Mouse (Mus musculus) cerebellum, postnatal 4 days (tissue): ENCODE measurements around the gene Unc5a.
A peak's percentile ranks its signal among the peaks of the same experiment; 100 is the strongest.

Experiments
- DNase-seq, 2 experiments: peaks; one replicate each; pipeline ENCODE4 v3.0.0; 2022; ENCODE audit warnings: low spot score in 2 of 2, mixed read lengths in 1 of 2

Unc5a gene

DNA sequence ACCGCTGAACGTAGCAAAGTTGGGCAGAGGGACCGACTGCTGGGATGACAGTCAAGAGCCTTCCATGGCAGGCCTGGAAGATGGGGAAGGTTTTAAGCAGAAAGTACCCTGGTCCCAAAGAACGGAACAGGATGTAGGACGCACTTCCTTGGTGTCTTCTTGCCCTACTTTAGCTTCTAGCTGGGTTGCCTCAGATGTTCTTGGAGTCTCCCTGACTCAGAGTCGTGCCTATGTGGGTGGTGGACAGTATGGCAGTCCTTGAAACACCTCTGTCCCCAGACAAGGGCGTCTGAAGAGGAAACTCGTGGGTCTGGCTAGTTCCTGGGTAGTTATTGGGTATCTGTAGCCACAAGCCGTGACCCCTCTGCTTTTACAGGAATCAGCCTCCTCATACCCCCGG, 52.9 kb downstream of the Unc5a start:
- DNase-seq = no peak

- DNase-seq = no peak
Measured at GRCm38 (mm10) chr13:55004646-55005045, 55.4 kb downstream of the Unc5a start.

GRCm38 (mm10) chr13:55005691-55006414, 56.6 kb downstream of the Unc5a start:
- DNase-seq = no peak

GRCm38 (mm10) chr13:55006415-55006742, 57.2 kb downstream of the Unc5a start:
- DNase-seq = no peak

- peak in 1 of 2 experiments; percentile 43 for DNase-seq
Measured at GRCm38 (mm10) chr13:55008589-55008988, 59.4 kb downstream of the Unc5a start.

- no peak for DNase-seq
Measured at GRCm38 (mm10) chr13:55011103-55011502, 61.9 kb downstream of the Unc5a start.

GRCm38 (mm10) chr13:55011981-55012478, 62.8 kb downstream of the Unc5a start:
- no peak for DNase-seq

DNA sequence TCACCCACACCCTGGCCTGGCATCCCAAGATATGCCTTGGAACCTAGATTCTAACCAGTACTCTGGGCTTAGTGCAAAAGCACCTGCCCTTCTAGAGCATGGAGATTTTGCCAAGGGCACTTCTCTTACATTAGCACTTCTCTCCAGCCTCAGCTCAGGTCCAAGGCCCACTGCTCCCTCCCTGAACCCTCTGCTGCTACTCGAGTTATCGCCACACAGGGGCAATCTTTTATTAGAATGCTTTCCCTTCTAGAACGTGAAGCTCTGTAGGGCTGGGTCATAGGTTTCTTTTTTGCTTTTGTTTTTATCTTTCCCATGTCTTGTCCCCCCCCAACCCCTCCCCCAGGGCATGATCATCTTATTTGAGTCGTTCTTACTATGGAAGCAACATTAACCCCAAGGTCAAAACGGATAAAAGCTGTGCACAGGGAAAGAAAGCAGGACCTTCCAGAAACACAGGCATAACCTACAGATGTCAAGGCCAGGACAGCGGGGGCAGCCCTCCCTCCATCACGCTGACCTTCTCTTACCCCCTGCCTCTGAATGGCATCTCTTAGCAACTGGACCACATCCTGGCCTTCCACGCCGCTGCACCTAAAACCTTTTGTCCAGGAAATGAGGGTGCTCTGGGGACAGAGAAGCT, 64.6 kb downstream of the Unc5a start:
- DNase-seq = no peak

GRCm38 (mm10) chr13:55014451-55014850, 65.2 kb downstream of the Unc5a start:
- no peak for DNase-seq

DNA sequence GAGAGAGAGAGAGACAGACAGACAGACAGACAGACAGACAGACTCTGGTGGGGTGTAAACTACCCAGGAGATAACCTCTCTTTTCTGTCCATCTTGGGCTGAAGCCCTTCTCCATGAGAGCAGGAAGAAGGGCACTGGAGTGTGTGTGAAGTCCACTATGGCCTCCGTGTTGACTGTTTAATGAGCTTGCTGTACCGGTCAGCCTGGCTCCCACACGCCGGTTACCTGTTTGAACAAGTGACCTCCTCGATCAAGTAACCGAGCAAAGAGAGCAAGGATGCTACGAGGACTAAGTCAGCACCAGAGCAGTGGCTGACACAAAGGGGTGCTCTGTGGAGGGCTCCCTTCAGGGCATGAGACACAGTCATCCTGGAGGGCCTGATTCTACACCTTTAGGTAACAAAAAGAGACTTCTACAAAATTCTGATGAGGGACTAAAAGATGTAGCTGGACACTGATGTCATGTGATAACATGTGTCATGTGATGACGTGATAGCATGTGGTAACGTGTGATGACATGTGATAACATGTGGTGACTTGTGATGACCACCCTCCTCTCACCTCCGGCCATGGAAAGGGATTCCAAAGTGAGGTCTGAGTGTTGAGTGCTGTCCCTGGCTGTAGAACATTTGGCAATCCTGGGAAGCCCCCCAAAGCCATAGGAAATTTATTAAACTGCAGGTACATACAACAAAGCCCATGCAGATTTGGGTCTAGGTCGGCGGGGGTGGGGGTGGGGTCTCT, 68.1 kb downstream of the Unc5a start:
- DNase-seq = no peak

- DNase-seq = no peak
Measured at GRCm38 (mm10) chr13:55017898-55018599, 68.8 kb downstream of the Unc5a start.

DNA sequence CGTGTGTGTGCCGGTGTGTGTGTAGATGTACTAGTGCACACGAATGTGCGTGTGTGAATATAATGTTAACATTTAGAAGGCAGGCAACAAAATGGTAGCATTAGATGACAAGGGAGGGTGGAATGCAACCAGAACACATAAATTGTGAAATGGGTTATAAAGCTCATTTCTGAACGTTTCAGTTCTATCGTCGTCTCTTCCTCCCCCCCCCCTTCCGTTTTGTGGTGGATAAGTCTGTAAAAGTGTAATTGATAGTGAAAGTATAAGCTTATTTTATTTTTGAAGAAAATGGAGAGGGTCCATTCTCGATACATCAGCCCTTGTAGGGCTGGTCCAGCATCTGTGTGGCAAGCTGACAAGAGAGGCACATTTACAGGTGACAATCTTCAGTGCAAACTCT, 69.5 kb downstream of the Unc5a start:
- no peak for DNase-seq

DNA sequence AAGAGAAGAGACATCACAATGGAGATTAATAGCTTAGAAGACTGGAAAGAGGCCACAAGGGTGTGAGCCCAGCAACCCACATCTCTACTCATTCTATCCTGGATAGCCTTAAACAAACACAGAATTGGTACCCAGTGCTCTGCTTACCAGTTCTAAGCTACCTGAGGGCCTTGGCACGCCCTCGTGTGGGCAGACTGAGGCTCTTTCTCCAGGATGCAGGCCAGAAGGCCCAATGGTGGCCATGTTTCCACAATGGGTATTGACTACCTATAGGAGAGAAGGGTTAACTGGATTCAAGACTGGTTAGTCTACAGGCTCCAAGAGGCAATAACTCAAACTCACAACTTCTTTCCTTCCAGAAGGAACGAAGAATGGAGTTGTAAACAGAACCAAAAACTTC, 70.0 kb downstream of the Unc5a start:
- DNase-seq = no peak

DNA sequence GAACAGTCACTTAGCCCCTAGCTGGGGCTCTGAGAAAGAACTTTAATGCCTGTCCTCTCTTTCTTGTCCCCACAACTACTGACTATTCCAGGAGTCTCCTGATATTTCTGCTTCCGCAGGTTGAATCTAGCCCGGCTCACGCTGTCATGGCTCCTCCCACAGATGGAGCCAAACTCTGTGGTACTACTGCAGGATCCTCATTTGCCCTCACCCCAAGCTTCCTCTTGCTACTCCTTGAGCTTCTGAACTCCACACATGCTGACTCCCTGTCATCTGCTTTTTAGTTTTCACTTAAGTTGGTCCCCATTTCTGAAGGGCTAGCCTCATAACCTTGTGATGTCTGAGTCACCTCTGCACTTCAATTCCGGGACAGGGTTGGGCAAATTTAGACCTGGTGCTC, 70.8 kb downstream of the Unc5a start:
- no peak for DNase-seq

- DNase-seq = no peak
Measured at GRCm38 (mm10) chr13:55021194-55021779, 72.1 kb downstream of the Unc5a start, which contains the start of gene Hk3. Gene Hk3, minus strand, starts transcription at chr13:55021385.

DNA sequence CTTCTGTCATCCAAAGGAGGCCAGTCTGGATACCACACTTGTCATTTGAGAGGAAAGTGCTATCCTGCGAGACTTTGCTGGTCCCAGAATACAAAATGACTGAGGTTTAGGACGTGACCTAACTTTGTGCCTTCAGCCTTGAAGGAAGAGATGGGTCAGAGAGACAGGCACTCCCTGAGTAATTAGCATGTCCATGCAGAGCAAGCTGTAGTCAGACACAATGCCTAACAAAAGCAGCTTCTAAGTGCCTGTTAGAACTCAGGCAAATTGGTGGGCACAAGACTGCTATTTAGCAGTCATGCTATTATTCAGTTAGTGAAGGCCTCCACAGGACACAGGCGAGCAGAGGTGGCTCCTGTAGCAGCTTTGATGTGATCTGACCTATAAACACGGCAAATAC, 73.0 kb downstream of the Unc5a start:
- DNase-seq = no peak

- no peak for DNase-seq
Measured at GRCm38 (mm10) chr13:55022715-55023114, 73.5 kb downstream of the Unc5a start.

DNA sequence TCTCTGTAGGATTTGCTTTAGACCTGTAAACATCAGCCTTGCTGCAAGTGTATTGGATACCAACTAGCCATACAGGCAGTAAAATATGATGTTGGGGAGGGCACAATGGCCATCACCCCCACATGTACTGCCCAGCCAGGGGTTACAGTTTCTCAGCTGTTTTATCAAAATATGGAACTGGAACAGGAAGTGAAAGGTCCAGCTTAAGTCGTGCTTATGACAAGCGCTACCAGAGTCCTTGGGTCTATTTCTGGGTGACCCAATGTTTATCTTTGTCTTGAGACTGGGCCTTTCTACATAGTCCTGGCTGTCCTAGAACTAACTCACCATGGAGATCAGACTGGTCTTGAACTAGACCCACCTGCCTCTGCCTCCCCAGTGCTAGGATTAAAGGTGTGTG, 75.0 kb downstream of the Unc5a start:
- no peak for DNase-seq

GRCm38 (mm10) chr13:55040016-55040415, 90.8 kb downstream of the Unc5a start:
- DNase-seq = no peak

- DNase-seq = no peak
Measured at GRCm38 (mm10) chr13:55047706-55048105, 98.5 kb downstream of the Unc5a start.
